Comparison of ENCODE assay signal across 24 mouse cellular contexts in genomic region chrX:7779294-7779693, GRCm38 (mm10). TPM values are rescaled to one million over a fixed set of nuclear protein-coding genes. Genes with fewer than 3 reads are reported as not detected.
DNase-seq lines count a peak whose midpoint lies in the region; ATAC-seq lines count a peak whose summit lies in the region.
"Had no signal": no experiment of that assay in that cellular context is flagged by ENCODE, and none has a peak within 500 bp of the region (broad histone marks: within the 10 kb centered on the region; RNA-seq: fewer than 3 reads in every experiment).

No protein-coding gene starts in this region.

- 0 out of 2 replicates have a peak overlapping the region, but pooled peaks have one; percentile 5 for H3K4me3 ChIP-seq in liver, embryonic 15.5 days (replicated peaks)
- H3K4me3 ChIP-seq: forebrain, embryonic 10.5 days; heart, embryonic 12.5 days; hindbrain, embryonic 12.5 days; limb, embryonic 15.5 days had no signal

- ATAC-seq in erythroid progenitor cell, adult 5-6 weeks (replicated peaks; ENCODE audit: low FRiP score, poor library complexity, severe bottlenecking) = peak; percentile 53; the same call in 1 of the 2 replicates
- peak; percentile 69 for ATAC-seq in liver, embryonic 15.5 days (ENCODE audit: insufficient read depth)
- ATAC-seq: forebrain, embryonic 16.5 days had no signal

- intact Hi-C loops in left cerebral cortex, postnatal 4 days (cut with DNase I) = no loop called here
- intact Hi-C loops in heart, postnatal 10 days (cut with DNase I) = loop anchor here (5.0 kb wide), 1 partner anchor 47 kb away; no protein-coding TSS in a partner anchor

- no peaks in the 10 kb centered on the region for H3K36me3 ChIP-seq in liver, embryonic 15.5 days (replicated peaks)
- H3K36me3 ChIP-seq: hindbrain, embryonic 12.5 days had no signal

- WGBS in liver, embryonic 15.5 days (ENCODE audit: insufficient replicate concordance) = 11% methylated on average over 3 of the region's 3 CpGs

- H3K27me3 ChIP-seq in liver, embryonic 15.5 days = no peaks in the 10 kb centered on the region
- H3K27me3 ChIP-seq: heart, embryonic 12.5 days; hindbrain, embryonic 12.5 days; limb, embryonic 15.5 days had no signal

- peak; percentile 3 for DNase-seq in spleen, adult 12 weeks (ENCODE audit: low spot score)
- no peak for DNase-seq in spleen, postnatal 36 days (ENCODE audit: low spot score in 2 of 2)
- DNase-seq in left cerebral cortex, postnatal 4 days = no peak
- DNase-seq in thymus, postnatal 25 days = no peak
- no peak for DNase-seq in heart, postnatal 10 days
- DNase-seq: adrenal gland, adult 2 months; cerebellum, adult 2 months; cerebellum, postnatal 25 days; gastrocnemius, postnatal 14 days; heart, adult 18-20 months; heart, postnatal 14 days; kidney, adult 11 months; layer of hippocampus, adult 9-11 months had no signal

- no peaks in the 10 kb centered on the region for H3K9me3 ChIP-seq in liver, embryonic 15.5 days (replicated peaks)
- H3K9me3 ChIP-seq: forebrain, embryonic 10.5 days; heart, embryonic 12.5 days; hindbrain, embryonic 12.5 days; limb, embryonic 15.5 days had no signal

- H3K4me2 ChIP-seq in liver, embryonic 15.5 days = peak overlapping the region; percentile 56
- H3K4me2 ChIP-seq: heart, embryonic 12.5 days; hindbrain, embryonic 12.5 days; limb, embryonic 15.5 days; midbrain, embryonic 11.5 days had no signal

- 0 out of 2 replicates have a peak overlapping the region, but pooled peaks have one; percentile 21 for H3K9ac ChIP-seq in liver, embryonic 15.5 days
- H3K9ac ChIP-seq: heart, embryonic 12.5 days; hindbrain, embryonic 12.5 days; limb, embryonic 15.5 days had no signal

- H3K4me1 ChIP-seq in liver, embryonic 15.5 days (replicated peaks) = peaks cover 32% of the 10 kb centered on the region
- H3K4me1 ChIP-seq: forebrain, embryonic 10.5 days; heart, embryonic 12.5 days; hindbrain, embryonic 12.5 days; limb, embryonic 15.5 days had no signal

- peak overlapping the region; percentile 94 for H3K27ac ChIP-seq in liver, embryonic 15.5 days (replicated peaks)
- H3K27ac ChIP-seq: forebrain, embryonic 10.5 days; hindbrain, embryonic 12.5 days; kidney, postnatal 0 days; limb, embryonic 15.5 days; macrophage; stomach, postnatal 0 days had no signal

RNA-seq across cellular contexts. Expression of gene Gripap1, which starts 10.3 kb away (rescaled TPM):
- total RNA-seq in erythroid progenitor cell, adult 5-6 weeks (2015; ENCODE audit: low replicate concordance) = 91.0 and 94.4 TPM in 2 replicates
- total RNA-seq in erythroid progenitor cell, adult 5-6 weeks (2017; ENCODE audit: low replicate concordance) = 87.0 and 176 TPM in 2 replicates
- 25.5 and 27.4 TPM in 2 replicates for polyA plus RNA-seq in liver, embryonic 15.5 days (2015; fragmentation: Nextera tagmentation; extraction: Ambion mirVana)
- 10 to 100 TPM; 79.8 to 81.2 TPM for total RNA-seq in left cerebral cortex, postnatal 4 days (2021)
- 10 to 100 TPM; 27.7 to 30.2 TPM for total RNA-seq in heart, postnatal 10 days (2021)

RNA-seq across cellular contexts. Expression of gene Tfe3, which starts 16.9 kb away (rescaled TPM):
- 18.9 and 23.4 TPM in 2 replicates for total RNA-seq in erythroid progenitor cell, adult 5-6 weeks (2015; ENCODE audit: low replicate concordance)
- 21.5 and 22.7 TPM in 2 replicates for total RNA-seq in erythroid progenitor cell, adult 5-6 weeks (2017; ENCODE audit: low replicate concordance)
- polyA plus RNA-seq in liver, embryonic 15.5 days (2015; fragmentation: Nextera tagmentation; extraction: Ambion mirVana) = 9.2 and 11.8 TPM in 2 replicates
- total RNA-seq in left cerebral cortex, postnatal 4 days (2021) = 10 to 100 TPM; 24.0 to 29.0 TPM
- 10 to 100 TPM; 17.4 to 19.0 TPM for total RNA-seq in heart, postnatal 10 days (2021)

RNA-seq across cellular contexts. Expression of gene Ccdc120, which starts 28.6 kb away (rescaled TPM):
- total RNA-seq in erythroid progenitor cell, adult 5-6 weeks (2015; ENCODE audit: low replicate concordance) = not detected in 2 replicates
- not detected in 2 replicates for total RNA-seq in erythroid progenitor cell, adult 5-6 weeks (2017; ENCODE audit: low replicate concordance)
- 0.92 and 1.5 TPM in 2 replicates for polyA plus RNA-seq in liver, embryonic 15.5 days (2015; fragmentation: Nextera tagmentation; extraction: Ambion mirVana)
- 10 to 100 TPM; 56.2 to 65.4 TPM for total RNA-seq in left cerebral cortex, postnatal 4 days (2021)
- total RNA-seq in heart, postnatal 10 days (2021) = 1 to 10 TPM; 1.4 to 1.7 TPM

RNA-seq across cellular contexts. Expression of gene Kcnd1, which starts 42.8 kb away (rescaled TPM):
- 0.84 and 1.8 TPM in 2 replicates for total RNA-seq in erythroid progenitor cell, adult 5-6 weeks (2015; ENCODE audit: low replicate concordance)
- total RNA-seq in erythroid progenitor cell, adult 5-6 weeks (2017; ENCODE audit: low replicate concordance) = 0.68 and 3.6 TPM in 2 replicates
- polyA plus RNA-seq in liver, embryonic 15.5 days (2015; fragmentation: Nextera tagmentation; extraction: Ambion mirVana) = 0.18 and 0.37 TPM in 2 replicates
- total RNA-seq in left cerebral cortex, postnatal 4 days (2021) = 10 to 100 TPM; 10.9 to 12.9 TPM
- total RNA-seq in heart, postnatal 10 days (2021) = under 1 TPM; 0.79 to 0.94 TPM

RNA-seq across cellular contexts. Expression of gene Praf2, which starts 51.1 kb away (rescaled TPM):
- 1.3 and 2.5 TPM in 2 replicates for total RNA-seq in erythroid progenitor cell, adult 5-6 weeks (2015; ENCODE audit: low replicate concordance)
- 2.1 TPM in 1 of 2 replicates, not detected in the other for total RNA-seq in erythroid progenitor cell, adult 5-6 weeks (2017; ENCODE audit: low replicate concordance)
- 5.6 and 5.8 TPM in 2 replicates for polyA plus RNA-seq in liver, embryonic 15.5 days (2015; fragmentation: Nextera tagmentation; extraction: Ambion mirVana)
- 10 to 100 TPM; 70.0 to 84.0 TPM for total RNA-seq in left cerebral cortex, postnatal 4 days (2021)
- 10 to 100 TPM in 1 of 2 experiments, 1 to 10 TPM in 1; 9.4 to 10.6 TPM for total RNA-seq in heart, postnatal 10 days (2021)

Comparison
In these comparisons a context has a peak if more than half of its experiments do, and no peak if none do; other contexts are left out.
1. RNA of gene Ccdc120, which starts 28.6 kb away (total RNA-seq): 56.2 to 65.4 TPM in left cerebral cortex, postnatal 4 days; 1.4 to 1.7 TPM in heart, postnatal 10 days and not detected in erythroid progenitor cell, adult 5-6 weeks; every median in the first group is over 10 times any median in the second.